Mouse (Mus musculus): ENCODE data around the gene Ptprd.
A peak's percentile ranks its signal among the peaks of the same experiment; 100 is the strongest.

Ptprd gene

GRCm38 (mm10) chr4:76750709-76751108 is 1461.1 kb downstream of the Ptprd start:
- ATAC-seq (ENCODE audit: insufficient number of reproducible peaks, low FRiP score, low TSS enrichment), result no peak

- no peak for ATAC-seq (ENCODE audit: insufficient number of reproducible peaks, low FRiP score, low TSS enrichment)
Observed at GRCm38 (mm10) chr4:76735831-76736230, 1475.9 kb downstream of the Ptprd start.

- 0 out of 2 replicates have a peak, but pooled peaks have one; percentile 4 for ATAC-seq (ENCODE audit: insufficient number of reproducible peaks, low FRiP score, low TSS enrichment)
Observed at GRCm38 (mm10) chr4:76675726-76676125, 1536.0 kb downstream of the Ptprd start.

- ATAC-seq (ENCODE audit: insufficient number of reproducible peaks, low FRiP score, low TSS enrichment), result peak; percentile 84
Observed at GRCm38 (mm10) chr4:76673224-76673623, 1538.5 kb downstream of the Ptprd start.

GRCm38 (mm10) chr4:76672653-76673052 is 1539.1 kb downstream of the Ptprd start:
- no peak for ATAC-seq (ENCODE audit: insufficient number of reproducible peaks, low FRiP score, low TSS enrichment)

GRCm38 (mm10) chr4:76661725-76662124 is 1550.0 kb downstream of the Ptprd start:
- no peak for ATAC-seq (ENCODE audit: insufficient number of reproducible peaks, low FRiP score, low TSS enrichment)

GRCm38 (mm10) chr4:76660146-76660545 is 1551.6 kb downstream of the Ptprd start:
- no peak for ATAC-seq (ENCODE audit: insufficient number of reproducible peaks, low FRiP score, low TSS enrichment)

GRCm38 (mm10) chr4:76656734-76657133 is 1555.0 kb downstream of the Ptprd start:
- ATAC-seq (ENCODE audit: insufficient number of reproducible peaks, low FRiP score, low TSS enrichment), result no peak

- no peak for ATAC-seq (ENCODE audit: insufficient number of reproducible peaks, low FRiP score, low TSS enrichment)
Observed at GRCm38 (mm10) chr4:76652971-76653370, 1558.8 kb downstream of the Ptprd start.

- ATAC-seq (ENCODE audit: insufficient number of reproducible peaks, low FRiP score, low TSS enrichment), result no peak
Observed at GRCm38 (mm10) chr4:76621740-76622139, 1590.0 kb downstream of the Ptprd start.

GRCm38 (mm10) chr4:76616614-76617013 is 1595.1 kb downstream of the Ptprd start:
- no peak for ATAC-seq (ENCODE audit: insufficient number of reproducible peaks, low FRiP score, low TSS enrichment)

GRCm38 (mm10) chr4:76608246-76608645 is 1603.5 kb downstream of the Ptprd start:
- no peak for ATAC-seq (ENCODE audit: insufficient number of reproducible peaks, low FRiP score, low TSS enrichment)

- no peak for ATAC-seq (ENCODE audit: insufficient number of reproducible peaks, low FRiP score, low TSS enrichment)
Observed at GRCm38 (mm10) chr4:76606808-76607207, 1605.0 kb downstream of the Ptprd start.

- no peak for ATAC-seq (ENCODE audit: insufficient number of reproducible peaks, low FRiP score, low TSS enrichment)
Observed at GRCm38 (mm10) chr4:76590722-76591121, 1621.0 kb downstream of the Ptprd start.

- no peak for ATAC-seq (ENCODE audit: insufficient number of reproducible peaks, low FRiP score, low TSS enrichment)
Observed at GRCm38 (mm10) chr4:76583025-76583424, 1628.7 kb downstream of the Ptprd start.

GRCm38 (mm10) chr4:76566006-76566405 is 1645.8 kb downstream of the Ptprd start:
- no peak for ATAC-seq (ENCODE audit: insufficient number of reproducible peaks, low FRiP score, low TSS enrichment)

GRCm38 (mm10) chr4:76541769-76542168 is 1670.0 kb downstream of the Ptprd start:
- no peak for ATAC-seq (ENCODE audit: insufficient number of reproducible peaks, low FRiP score, low TSS enrichment)

- no peak for ATAC-seq (ENCODE audit: insufficient number of reproducible peaks, low FRiP score, low TSS enrichment)
Observed at GRCm38 (mm10) chr4:76532926-76533325, 1678.8 kb downstream of the Ptprd start.

- ATAC-seq (ENCODE audit: insufficient number of reproducible peaks, low FRiP score, low TSS enrichment), result peak; percentile 73
Observed at GRCm38 (mm10) chr4:76525281-76525680, 1686.5 kb downstream of the Ptprd start.

GRCm38 (mm10) chr4:76503279-76503601 is 1708.5 kb downstream of the Ptprd start:
- ATAC-seq (ENCODE audit: insufficient number of reproducible peaks, low FRiP score, low TSS enrichment), result no peak

- 0 out of 2 replicates have a peak, but pooled peaks have one; percentile 15 for ATAC-seq (ENCODE audit: insufficient number of reproducible peaks, low FRiP score, low TSS enrichment)
Observed at GRCm38 (mm10) chr4:76502575-76503278, 1709.0 kb downstream of the Ptprd start.

- peak; percentile 56; the same call in 1 of the 2 replicates for ATAC-seq (ENCODE audit: insufficient number of reproducible peaks, low FRiP score, low TSS enrichment)
Observed at GRCm38 (mm10) chr4:76485848-76486247, 1725.9 kb downstream of the Ptprd start.

All from cerebellum, adult (tissue).